Mouse (Mus musculus): ENCODE measurements around the gene Frem3.
A peak's percentile ranks its signal among the peaks of the same experiment; 100 is the strongest.

Gene Frem3

DNA sequence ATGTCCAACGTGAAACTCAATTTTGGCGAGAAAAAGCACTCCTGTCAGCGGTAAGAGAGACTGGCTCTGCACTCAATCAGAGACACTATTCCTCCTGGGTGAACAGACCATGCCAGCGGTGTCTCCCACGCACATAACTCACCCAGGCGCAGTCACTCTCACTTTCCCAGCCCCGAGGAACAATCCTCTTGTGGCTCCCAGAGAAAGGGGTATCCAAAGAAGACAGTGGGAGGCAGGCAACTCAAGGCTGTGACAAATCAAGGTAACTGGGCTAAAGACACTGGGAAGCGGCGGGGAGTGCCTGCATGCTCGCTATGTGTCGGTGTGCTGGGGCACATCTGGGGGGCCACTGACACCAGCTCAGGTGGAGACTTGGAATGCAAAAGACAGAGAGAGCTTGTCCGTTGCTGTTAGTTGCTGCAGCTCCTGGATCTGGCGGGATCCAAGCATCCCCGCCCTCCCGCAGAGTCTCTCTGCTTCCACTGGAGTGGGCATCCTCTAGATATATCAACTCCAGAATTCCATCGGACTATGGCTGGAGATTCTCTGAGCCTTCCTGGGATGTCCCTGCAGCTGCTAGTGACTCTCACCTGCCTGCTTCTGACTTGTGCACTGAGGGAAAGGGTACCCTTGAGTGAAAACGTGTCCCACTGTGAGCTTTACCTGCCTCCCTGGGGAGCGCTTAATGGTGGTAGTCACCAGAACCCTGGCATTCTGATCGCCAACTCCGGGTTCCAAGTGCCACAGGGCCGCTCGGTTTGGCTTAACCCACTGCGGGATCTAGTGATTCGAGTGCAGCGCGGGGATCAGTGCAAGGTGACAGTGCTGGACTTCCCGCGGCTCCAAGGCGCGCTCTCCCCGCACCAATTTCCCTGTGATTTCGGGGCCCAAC lies at the start of gene Frem3:
Gene Frem3 (plus strand): TSS at position 532 of the 892 bp plus-strand sequence.
- DNase-seq (ENCODE audit: extremely low read depth, insufficient read length, low spot score): peak; percentile 5

DNA sequence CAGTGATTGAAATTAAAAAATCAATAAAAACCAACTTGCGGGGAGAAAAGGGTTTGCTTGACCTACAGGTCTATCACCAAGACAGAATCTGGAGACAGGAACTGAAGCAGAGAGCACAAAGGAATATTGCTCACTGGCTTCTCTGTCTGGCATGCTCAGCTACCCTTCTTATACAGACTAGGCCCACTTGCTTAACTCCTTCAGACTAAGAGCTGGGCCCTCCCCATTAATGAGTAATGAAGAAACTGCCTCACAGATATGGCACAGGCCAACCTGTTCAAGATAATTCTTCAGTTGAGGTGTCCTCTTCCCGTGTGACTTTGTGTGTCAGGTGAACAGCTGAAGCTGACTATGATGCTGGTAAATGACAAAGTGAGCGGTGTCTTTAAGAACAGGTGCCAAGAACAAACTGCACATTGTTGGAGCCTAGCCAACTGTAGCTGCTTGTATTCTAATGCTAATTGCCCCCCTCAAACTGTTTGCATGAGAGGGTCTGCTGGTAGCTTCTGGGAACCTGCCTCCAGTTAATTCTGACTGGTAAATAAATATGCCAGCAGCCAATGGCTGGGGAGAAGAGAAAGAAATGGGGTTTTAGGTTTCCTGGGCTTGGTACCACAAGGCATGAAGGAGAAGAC lies 46.6 kb upstream of the Frem3 start:
- no peak for DNase-seq (ENCODE audit: extremely low read depth, insufficient read length, low spot score)

DNA sequence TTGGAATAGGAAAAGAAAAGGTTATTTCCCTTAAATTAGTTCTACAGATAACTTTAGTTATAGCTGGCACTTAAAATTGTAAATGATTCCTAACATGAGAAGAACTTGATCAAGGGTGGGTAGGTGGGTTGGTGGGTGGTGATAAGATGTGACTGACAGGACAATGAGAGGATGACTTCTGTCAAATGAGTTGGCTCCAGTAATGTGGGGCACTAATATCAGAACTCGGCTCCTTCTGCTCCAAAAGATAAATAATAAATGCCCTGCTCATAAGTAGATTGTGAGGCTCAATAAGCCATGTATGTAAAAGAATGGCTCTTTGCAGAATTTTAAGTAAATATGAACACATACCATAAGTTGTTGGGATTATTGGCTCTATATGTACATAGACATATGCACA lies 43.4 kb upstream of the Frem3 start:
- no peak for DNase-seq (ENCODE audit: extremely low read depth, insufficient read length, low spot score)

DNA sequence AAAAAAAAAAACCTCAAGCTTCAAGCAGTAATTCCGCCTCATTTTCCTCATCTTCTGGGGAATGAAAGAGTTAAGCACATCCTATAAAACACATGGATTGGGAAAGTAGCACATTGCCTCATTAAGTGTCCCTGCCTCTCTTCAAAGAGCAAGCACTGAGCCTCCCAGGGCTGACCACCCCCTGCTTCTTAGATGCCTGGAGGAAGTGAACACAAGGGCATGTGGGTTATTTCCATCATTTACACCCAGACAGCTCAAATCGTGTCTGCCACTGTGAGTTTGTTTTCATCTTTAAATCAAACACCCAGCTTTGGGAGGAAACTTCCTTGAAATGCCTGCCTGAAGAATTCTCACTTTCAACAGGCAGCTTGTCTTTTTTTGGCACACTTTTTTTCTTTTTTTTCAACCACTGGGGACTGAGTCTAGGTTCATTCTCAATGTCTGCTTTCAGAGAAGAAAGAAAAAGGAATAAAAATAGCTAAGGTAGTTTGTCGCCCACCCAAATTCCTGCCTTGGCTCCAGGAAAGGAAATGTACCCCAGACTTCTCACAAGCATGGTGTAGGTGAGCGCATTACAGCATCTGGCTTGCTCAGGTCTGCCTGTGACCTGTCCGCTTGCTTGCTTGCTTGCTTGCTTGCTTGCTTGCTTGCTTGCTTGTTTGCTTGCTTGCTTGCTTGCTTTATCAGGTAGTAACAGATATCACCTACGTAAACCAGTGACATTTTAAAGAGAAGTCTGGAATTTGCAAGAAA lies 42.5 kb upstream of the Frem3 start:
- no peak for DNase-seq (ENCODE audit: extremely low read depth, insufficient read length, low spot score)

DNA sequence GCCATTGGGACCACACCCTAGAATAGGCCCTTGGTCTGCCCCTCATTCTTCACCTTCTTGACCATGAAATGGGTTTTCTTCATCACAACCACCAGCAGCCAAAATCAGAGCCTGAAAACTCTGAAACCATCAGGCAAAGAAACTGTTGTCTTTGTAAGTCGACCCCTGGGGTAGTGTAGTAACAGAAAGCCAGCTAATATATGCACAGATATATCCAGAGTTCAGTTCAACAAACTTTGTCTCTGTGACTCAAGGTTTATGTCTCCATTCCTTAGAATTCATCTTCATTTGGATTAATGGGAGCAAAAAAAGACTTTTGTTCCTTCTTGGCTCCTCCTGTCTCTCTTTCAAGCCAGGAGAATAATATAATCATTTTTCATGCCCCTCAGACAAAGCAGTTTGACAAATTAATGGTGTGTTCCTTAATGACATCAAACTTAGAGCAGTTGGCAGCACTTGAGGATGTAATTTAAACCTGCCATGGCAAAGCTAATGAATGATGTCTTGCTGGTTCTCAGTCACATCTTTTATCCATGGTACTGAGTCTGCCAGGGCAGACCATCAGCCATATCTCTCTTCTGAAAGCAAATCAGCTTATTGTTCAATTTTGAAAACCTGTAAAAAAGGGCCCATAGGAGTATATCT lies 38.3 kb upstream of the Frem3 start:
- DNase-seq (ENCODE audit: extremely low read depth, insufficient read length, low spot score): no peak

DNA sequence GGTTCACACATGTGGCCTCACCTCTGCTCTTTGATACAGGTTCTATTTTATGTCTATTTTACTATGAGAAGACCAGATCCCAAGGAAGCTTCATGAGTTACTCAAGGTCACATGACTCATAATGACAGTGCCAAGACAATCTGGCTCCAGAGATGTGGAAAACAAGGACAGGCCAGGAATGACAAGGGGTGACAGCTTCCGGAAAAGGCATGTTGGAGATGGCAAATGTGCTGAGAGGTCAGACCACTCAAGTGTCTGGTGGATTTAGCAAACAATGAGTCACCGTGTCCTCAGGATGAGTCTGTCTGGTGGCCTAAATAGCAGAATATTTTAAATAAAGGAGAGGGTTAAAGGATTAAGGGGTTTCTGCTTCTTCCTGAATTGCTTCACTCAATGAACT lies 33.8 kb upstream of the Frem3 start:
- peak; percentile 16 for DNase-seq (ENCODE audit: extremely low read depth, insufficient read length, low spot score)

DNA sequence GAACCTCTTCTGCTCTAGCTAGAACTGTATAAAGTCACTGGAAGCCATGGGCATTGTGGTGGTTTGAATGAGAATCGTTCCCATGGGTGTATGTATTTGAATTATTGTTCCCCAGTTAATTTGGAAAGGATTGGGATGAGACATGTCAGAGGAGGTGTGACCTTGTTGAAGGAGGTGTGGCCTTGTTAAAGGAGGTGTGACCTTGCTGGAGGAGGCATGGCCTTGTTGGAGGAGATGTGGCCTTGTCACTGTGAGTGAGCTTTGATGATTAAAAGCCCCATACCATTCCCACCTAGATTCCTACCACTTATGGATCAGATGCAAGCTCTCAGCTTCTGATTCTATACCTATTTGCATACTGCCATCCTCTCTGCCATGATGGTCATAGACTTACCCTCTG lies 31.8 kb upstream of the Frem3 start:
- no peak for DNase-seq (ENCODE audit: extremely low read depth, insufficient read length, low spot score)

DNA sequence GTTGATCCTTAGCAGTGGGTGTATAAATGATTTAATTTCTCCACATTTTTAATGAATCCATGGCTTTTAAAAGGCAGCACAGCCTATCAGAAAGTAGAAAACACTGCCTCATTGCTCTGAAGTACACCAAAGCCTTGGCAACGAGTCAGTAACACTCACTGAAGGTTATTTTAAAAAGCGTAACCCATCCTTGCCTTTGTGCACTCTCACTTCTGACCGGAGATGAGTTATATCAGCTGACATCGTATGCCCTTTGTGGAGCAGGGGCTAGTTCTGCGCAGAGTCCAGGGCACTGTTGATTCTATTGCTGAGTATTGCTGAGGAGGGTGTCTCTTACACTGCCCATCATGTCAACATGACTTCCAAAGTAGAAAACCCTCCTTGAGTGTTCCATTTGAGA lies 18.3 kb upstream of the Frem3 start:
- DNase-seq (ENCODE audit: extremely low read depth, insufficient read length, low spot score): no peak

DNA sequence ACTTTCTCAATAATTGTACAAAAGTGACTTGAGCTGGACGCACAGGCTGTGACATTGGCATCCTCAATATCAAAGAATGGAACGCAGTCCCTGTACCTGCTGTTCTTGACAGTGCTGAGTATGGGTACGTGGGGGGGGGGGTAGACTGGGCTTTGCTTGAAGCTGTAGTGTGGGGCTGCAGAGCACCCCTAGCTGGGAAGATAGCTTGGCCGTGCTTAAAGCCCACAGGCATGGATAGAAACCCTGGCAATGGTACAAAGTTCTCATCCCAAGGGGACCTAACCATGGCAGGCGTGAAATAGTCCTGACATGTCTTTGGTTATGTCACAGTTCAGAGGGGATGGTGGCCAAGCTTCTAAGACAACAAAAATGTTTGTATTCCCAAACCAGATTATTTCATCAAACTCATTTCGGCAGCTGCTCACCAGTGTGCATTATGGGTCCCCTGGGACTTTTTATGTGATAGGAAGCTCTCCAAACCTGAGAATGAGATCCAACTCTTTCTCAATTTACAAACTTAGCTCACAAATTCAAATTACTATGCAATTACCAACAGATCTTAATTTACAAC lies 10.2 kb upstream of the Frem3 start:
- no peak for DNase-seq (ENCODE audit: extremely low read depth, insufficient read length, low spot score)

DNA sequence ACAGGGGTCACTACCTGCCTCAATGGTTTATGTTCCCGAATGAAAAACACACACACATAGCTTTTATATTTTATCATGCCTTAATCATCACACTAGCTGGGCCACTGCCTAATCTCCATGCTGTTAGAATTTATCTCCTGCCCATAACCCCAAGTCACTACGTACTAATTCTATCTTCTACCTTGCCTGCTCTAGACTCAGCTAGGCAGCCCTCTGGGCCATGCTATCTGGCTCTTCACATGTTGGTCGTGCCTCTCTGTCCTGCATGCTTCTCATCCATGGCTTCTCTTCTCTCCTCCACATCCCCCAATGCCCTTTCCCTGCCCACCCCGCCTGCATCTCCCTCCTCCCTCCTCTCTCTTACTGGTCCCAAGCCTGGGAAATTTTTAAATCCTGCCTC lies 9.0 kb upstream of the Frem3 start:
- no peak for DNase-seq (ENCODE audit: extremely low read depth, insufficient read length, low spot score)

DNA sequence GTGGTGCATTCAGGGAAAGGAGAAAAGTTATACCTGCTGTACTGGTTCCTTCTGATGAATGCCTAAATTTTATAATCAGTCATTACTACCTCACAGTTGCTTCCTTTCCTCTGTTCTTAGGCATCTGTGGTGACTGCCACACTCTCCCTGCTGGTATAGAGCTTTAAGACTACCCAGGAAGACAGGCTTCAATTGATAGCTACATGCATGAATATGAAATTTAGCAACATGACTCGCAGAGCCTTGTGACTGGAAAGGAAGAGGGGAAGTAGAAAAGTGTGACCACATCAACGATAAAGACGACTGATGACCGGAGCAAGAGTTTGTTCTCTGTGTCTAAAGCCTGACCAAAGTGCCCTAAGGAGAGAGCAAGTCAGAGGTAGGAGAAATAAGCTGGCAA lies 3.8 kb upstream of the Frem3 start:
- DNase-seq (ENCODE audit: extremely low read depth, insufficient read length, low spot score): no peak

DNA sequence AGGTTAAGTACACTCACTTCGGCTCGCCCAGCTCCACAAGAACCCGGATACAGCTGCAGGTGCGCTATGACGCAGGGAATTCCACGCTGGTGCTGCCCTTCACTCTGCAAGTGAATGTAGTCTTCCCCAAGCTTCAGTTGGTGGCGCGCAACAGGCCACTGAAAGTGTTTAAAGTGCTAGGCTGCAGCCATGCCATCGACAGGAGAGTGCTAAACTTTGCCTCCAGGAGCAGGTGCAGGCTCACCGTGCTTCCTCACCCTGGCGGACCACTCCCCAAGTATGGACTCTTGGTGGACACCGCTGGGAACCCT lies 516 bp downstream of the Frem3 start:
- DNase-seq (ENCODE audit: extremely low read depth, insufficient read length, low spot score): no peak

DNA sequence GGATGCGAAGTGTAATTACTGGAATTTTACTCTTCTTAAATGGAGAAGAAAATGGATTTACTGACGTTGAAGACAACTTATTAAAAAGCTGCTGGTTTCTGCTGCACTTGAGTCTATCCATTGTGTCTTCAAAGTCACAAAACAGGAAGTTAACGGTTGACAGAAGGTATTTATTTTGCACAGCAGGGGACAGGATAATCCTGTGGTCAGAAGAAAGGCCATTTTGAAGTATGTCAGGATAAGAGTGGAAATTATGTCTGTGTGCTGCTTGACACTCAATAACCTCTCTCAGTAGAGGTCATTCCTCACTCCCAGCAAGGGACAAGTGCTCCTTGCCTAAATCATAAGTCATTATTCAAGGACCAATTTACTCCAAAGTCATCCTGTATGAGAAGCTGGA lies 8.9 kb downstream of the Frem3 start:
- DNase-seq (ENCODE audit: extremely low read depth, insufficient read length, low spot score): no peak

DNA sequence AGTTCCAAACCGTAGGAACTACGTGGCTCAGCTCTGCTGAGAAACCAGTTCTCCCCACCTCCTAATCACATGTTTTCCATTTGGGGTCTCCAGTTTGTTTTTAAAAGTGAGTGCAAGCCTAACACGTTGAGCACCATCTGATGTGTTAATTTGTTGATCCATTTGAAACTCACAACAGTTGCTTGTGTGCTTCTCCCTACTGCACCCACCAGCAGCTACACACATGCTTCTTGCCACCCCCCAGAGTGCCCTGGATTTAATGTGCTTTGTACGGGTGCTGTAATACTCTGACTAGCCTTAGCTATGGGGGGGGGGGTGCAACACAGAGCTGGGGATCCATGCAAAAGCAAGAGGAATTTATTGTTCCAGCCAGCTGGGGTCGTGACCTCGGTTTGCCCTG lies 36.5 kb downstream of the Frem3 start:
- no peak for DNase-seq (ENCODE audit: extremely low read depth, insufficient read length, low spot score)

DNA sequence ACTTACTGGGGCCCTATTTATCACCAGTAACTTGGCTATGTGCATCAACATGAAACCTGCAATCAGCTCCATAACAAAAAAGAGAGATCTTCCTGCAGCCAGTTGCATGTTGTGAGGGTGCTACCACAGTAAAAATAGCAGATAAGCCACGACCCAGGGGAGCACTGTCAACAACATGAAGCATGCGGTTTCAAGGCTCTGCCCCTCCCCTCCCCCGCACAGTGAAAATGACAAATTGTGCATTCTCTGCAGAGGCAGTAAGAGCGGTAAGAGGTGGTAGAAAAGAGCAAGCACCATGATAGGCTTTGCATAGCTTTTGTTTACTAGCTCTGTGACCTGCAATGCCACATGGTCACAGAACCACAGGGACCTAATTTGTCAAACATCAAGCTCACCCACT lies 46.8 kb downstream of the Frem3 start:
- no peak for DNase-seq (ENCODE audit: extremely low read depth, insufficient read length, low spot score)

DNA sequence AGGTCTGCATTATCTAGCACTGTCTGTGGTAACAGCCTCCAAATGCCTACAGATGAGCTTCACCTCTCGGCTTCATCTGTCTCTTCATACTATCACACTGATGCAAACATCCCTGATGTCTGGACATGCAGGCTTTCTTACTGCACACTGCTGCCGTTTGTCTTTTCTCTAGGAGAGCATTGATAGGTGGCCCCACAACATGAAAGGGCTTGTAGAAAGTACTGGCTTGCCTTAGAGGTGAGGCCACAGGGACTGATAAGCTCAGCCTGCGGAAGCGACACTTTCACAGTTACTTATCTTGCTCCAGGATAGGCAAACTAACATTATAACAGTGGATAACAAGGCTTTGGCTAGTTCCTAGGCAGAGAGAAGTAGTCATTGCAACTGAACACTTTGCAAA lies 50.2 kb downstream of the Frem3 start:
- DNase-seq (ENCODE audit: extremely low read depth, insufficient read length, low spot score): no peak

DNA sequence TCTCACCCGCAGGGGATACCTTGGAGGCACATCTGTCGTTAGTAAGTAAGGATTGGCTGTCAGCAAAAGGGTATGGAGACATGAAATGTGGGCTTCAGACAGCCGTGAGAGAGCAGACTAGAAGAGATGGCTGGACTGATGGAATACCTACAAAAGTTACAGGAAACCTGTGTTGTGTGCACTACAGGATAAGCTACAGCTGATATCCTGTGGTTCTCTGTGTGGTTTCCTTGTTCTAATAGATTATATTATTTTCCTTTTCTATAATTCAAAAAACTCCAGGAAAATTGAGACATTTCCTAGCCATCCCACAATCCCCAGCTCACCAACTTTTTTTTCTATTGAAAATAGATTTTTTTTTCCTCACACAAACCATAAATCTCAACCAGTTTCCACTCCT lies 52.6 kb downstream of the Frem3 start:
- DNase-seq (ENCODE audit: extremely low read depth, insufficient read length, low spot score): no peak

DNA sequence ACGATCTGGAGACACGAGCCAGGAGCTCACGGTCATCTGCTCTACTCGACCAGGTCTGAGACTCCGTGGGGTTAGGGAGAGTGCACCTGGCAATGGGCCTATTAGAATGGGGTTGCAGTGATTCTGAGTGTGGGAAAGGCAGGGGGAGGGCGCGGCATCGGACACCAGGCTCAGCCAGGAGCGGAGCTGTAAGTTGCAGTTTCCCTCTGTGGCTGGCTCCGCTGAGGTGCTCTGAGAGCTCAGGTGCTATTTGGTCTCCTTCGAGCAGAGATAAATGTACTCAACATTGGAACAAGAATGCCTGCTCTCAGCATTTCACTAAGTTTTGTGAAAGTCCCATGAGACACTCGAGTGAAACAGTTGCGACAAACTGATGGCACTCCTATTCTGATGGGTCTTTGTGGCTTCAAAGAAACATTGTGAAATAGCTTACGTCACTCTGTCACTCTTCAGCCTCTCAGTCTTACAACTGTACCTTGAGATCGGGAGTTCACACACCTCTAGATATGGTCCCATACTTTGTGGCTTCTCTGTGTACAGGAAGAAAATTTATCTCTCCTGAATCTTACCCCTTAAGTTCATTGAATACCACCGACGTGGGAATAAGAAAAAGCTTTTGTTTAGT lies 58.5 kb downstream of the Frem3 start:
- DNase-seq (ENCODE audit: extremely low read depth, insufficient read length, low spot score): no peak

DNA sequence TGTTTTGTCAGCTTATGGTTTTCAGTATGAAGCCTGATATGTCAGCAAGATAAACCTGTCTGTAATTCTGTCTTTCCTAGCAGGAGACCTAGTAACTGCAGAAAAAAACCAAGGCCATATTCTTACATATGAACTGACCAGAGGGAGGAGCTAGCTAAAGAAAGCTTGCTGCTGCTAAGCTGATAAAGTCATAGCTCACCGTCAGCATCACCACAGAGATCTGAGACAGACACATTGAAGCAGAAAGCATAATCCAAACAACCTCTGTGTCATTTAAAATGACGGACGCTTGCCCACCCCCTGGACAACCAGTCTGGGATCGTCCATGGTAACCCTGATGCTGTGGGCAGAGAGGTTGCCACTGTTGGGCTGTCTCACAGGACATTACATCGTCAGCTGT lies 71.7 kb downstream of the Frem3 start:
- DNase-seq (ENCODE audit: extremely low read depth, insufficient read length, low spot score): no peak

DNA sequence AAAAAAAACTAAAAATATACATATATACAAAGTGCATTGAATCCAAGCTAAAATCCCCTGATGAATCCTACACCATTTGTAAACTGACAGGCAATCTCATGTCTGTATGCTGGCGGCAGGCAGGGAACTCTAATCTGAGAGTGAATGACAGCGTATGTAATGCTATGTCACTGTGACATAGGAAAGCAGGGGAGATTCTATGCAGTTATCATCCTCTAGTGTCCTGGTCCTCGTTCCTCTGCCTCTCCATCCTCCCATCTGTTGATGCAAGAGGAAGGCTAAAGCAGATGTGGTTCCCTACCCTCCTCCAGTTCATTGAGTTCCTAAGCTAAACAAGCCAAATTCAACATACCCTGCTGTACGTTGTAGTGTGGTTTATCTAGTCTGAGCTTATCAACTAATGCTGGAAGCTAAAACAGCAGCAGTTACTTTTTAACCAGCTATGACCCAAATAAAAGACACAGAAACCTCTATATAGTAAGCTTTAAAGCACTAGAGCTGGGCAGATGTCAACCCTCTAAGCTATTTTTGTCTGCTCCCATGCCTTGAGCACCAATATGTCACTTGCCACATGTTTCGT lies 73.0 kb downstream of the Frem3 start:
- no peak for DNase-seq (ENCODE audit: extremely low read depth, insufficient read length, low spot score)
